Comparison of ENCODE assay signal across 13 mouse cellular contexts in the genomic region with DNA sequence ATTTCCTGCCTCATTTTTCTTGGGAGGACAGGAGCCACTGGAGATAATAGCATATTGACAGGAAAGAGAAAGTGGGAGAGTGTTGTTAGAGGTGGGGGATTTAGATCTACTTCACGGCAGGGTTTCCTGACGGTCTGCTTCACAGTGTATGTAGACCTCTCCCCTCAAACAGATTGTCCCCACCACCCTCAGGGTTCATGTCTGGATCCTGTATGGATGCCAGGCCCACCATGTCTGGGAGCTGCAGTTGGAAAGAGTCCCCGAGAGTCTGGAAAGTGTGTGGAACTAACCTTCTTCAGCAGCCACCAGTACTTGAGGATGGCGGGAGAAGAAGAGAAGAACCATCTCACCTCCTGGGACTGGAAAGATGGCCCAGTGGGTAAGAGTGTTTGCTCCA. TPM values are rescaled to one million over a fixed set of nuclear protein-coding genes. Genes with fewer than 3 reads are reported as not detected.
DNase-seq lines count a peak whose midpoint lies in the region; ATAC-seq and TF ChIP-seq lines count a peak whose summit lies in the region.
"Had no signal": no experiment of that assay in that cellular context is flagged by ENCODE, and none has a peak within 500 bp of the region (broad histone marks: within the 10 kb centered on the region; RNA-seq: fewer than 3 reads in every experiment).

No protein-coding gene starts in this region.

- 0 out of 2 replicates have a peak, but pooled peaks have one; percentile 19 for ATAC-seq in kidney, embryonic 16.5 days (ENCODE audit: low FRiP score, low TSS enrichment)
- 0 out of 2 replicates have a peak, but pooled peaks have one; percentile 14 for ATAC-seq in stomach, embryonic 15.5 days (ENCODE audit: insufficient read depth, low FRiP score, low read depth)
- no peak for ATAC-seq in stomach, postnatal 0 days (ENCODE audit: low FRiP score, low TSS enrichment)
- no peak for ATAC-seq in neural tube, embryonic 15.5 days (ENCODE audit: low FRiP score)

- H3K9ac ChIP-seq in kidney, embryonic 16.5 days (replicated peaks; ENCODE audit: low read length), result 0 out of 2 replicates have a peak overlapping the region, but pooled peaks have one; percentile 17
- H3K9ac ChIP-seq in stomach, embryonic 15.5 days, result no peak overlapping the region
- no peak overlapping the region for H3K9ac ChIP-seq in stomach, postnatal 0 days (ENCODE audit: low read length)
- no peak overlapping the region for H3K9ac ChIP-seq in neural tube, embryonic 15.5 days (replicated peaks)
- H3K9ac ChIP-seq: liver, embryonic 13.5 days had no signal

- TF ChIP-seq EP300 in stomach, postnatal 0 days (optimal IDR thresholded peaks at IDR 0.05), result no peak

- 72% methylated on average over 4 of the region's 4 CpGs for WGBS in kidney, embryonic 16.5 days
- WGBS in stomach, embryonic 15.5 days, result 52% methylated on average over 4 of the region's 4 CpGs
- 56% methylated on average over 4 of the region's 4 CpGs for WGBS in stomach, postnatal 0 days
- WGBS in neural tube, embryonic 15.5 days, result 79% methylated on average over 4 of the region's 4 CpGs

- no peaks in the 10 kb centered on the region for H3K36me3 ChIP-seq in kidney, embryonic 16.5 days (ENCODE audit: insufficient read depth, low read length)
- no peaks in the 10 kb centered on the region for H3K36me3 ChIP-seq in stomach, embryonic 15.5 days
- no peaks in the 10 kb centered on the region for H3K36me3 ChIP-seq in stomach, postnatal 0 days (ENCODE audit: control insufficient read depth, insufficient read depth, low read length)
- no peaks in the 10 kb centered on the region for H3K36me3 ChIP-seq in neural tube, embryonic 15.5 days
- H3K36me3 ChIP-seq: liver, embryonic 13.5 days had no signal

- H3K4me1 ChIP-seq in kidney, embryonic 16.5 days (ENCODE audit: insufficient read depth, low read length), result peaks cover 13% of the 10 kb centered on the region
- peaks cover 9% of the 10 kb centered on the region; the same call in 1 of the 2 replicates for H3K4me1 ChIP-seq in stomach, embryonic 15.5 days
- H3K4me1 ChIP-seq in stomach, postnatal 0 days (replicated peaks; ENCODE audit: control insufficient read depth, insufficient read depth), result 0 out of 2 replicates have a peak, but pooled peaks cover 3% of the 10 kb centered on the region
- H3K4me1 ChIP-seq in neural tube, embryonic 15.5 days, result no peaks in the 10 kb centered on the region

- H3K27me3 ChIP-seq in kidney, embryonic 16.5 days (ENCODE audit: insufficient read depth, low read length), result no peaks in the 10 kb centered on the region
- H3K27me3 ChIP-seq in stomach, embryonic 15.5 days (replicated peaks), result no peaks in the 10 kb centered on the region
- no peaks in the 10 kb centered on the region for H3K27me3 ChIP-seq in stomach, postnatal 0 days (ENCODE audit: control insufficient read depth, insufficient read depth, low read length)
- H3K27me3 ChIP-seq in neural tube, embryonic 15.5 days (replicated peaks), result no peaks in the 10 kb centered on the region
- H3K27me3 ChIP-seq: liver, embryonic 13.5 days had no signal

- peak overlapping the region; percentile 39 for H3K4me3 ChIP-seq in gastrocnemius, adult 2 months
- H3K4me3 ChIP-seq in kidney, embryonic 16.5 days (ENCODE audit: low read length), result no peak overlapping the region
- no peak overlapping the region for H3K4me3 ChIP-seq in stomach, embryonic 15.5 days (replicated peaks)
- H3K4me3 ChIP-seq in stomach, postnatal 0 days (ENCODE audit: low read depth, low read length), result no peak overlapping the region
- no peak overlapping the region for H3K4me3 ChIP-seq in neural tube, embryonic 15.5 days (replicated peaks)
- H3K4me3 ChIP-seq: left cerebral cortex, adult 2 months; liver, embryonic 13.5 days had no signal

- no peak for DNase-seq in gastrocnemius, adult 2 months
- DNase-seq in gastrocnemius, postnatal 10 days, result no peak
- no peak for DNase-seq in kidney, postnatal 4 days
- DNase-seq in stomach, postnatal 0 days (ENCODE audit: low spot score), result no peak
- DNase-seq in left cerebral cortex, adult 11 months (ENCODE audit: low spot score), result no peak
- DNase-seq: liver, embryonic 13.5 days; thymus, postnatal 36 days had no signal

- no peak overlapping the region for H3K4me2 ChIP-seq in kidney, embryonic 16.5 days (replicated peaks; ENCODE audit: low read depth, low read length)
- H3K4me2 ChIP-seq in stomach, embryonic 15.5 days, result no peak overlapping the region
- no peak overlapping the region for H3K4me2 ChIP-seq in stomach, postnatal 0 days (replicated peaks; ENCODE audit: low read depth)
- H3K4me2 ChIP-seq in neural tube, embryonic 15.5 days, result no peak overlapping the region
- H3K4me2 ChIP-seq: liver, embryonic 13.5 days; midbrain, embryonic 11.5 days had no signal

- no peak for TF ChIP-seq CTCF in gastrocnemius, adult 2 months (IDR thresholded peaks at IDR 0.05)
- TF ChIP-seq CTCF in stomach, postnatal 0 days (IDR thresholded peaks at IDR 0.05; ENCODE audit: low read depth), result no peak

- peak overlapping the region; percentile 38; the same call in 1 of the 2 replicates for H3K27ac ChIP-seq in gastrocnemius, adult 2 months
- H3K27ac ChIP-seq in kidney, embryonic 16.5 days (ENCODE audit: low read length), result 0 out of 2 replicates have a peak overlapping the region, but pooled peaks have one; percentile 6
- peak overlapping the region; percentile 65 for H3K27ac ChIP-seq in stomach, embryonic 15.5 days
- H3K27ac ChIP-seq in stomach, postnatal 0 days (replicated peaks), result no peak overlapping the region
- no peak overlapping the region for H3K27ac ChIP-seq in neural tube, embryonic 15.5 days (replicated peaks)
- H3K27ac ChIP-seq: left cerebral cortex, adult 2 months; liver, embryonic 13.5 days had no signal

- no peaks in the 10 kb centered on the region for H3K9me3 ChIP-seq in kidney, embryonic 16.5 days (ENCODE audit: low read length)
- H3K9me3 ChIP-seq in stomach, embryonic 15.5 days, result no peaks in the 10 kb centered on the region
- no peaks in the 10 kb centered on the region for H3K9me3 ChIP-seq in stomach, postnatal 0 days (ENCODE audit: control insufficient read depth, low read length)
- no peaks in the 10 kb centered on the region for H3K9me3 ChIP-seq in neural tube, embryonic 15.5 days (replicated peaks)
- H3K9me3 ChIP-seq: liver, embryonic 13.5 days had no signal

- intact Hi-C loops in gastrocnemius, adult 2 months (cut with DNase I), result no loop called here

RNA-seq across cellular contexts. Expression of a gene that starts 53.0 kb away (rescaled TPM):
- 10 to 100 TPM; 18.7 to 23.0 TPM for total RNA-seq in gastrocnemius, adult 2 months (2021)
- total RNA-seq in gastrocnemius, postnatal 10 days (2021), result 10 to 100 TPM; 33.8 to 40.9 TPM
- polyA plus RNA-seq in kidney, embryonic 16.5 days (2015; fragmentation: Nextera tagmentation; extraction: Ambion mirVana), result 121 and 123 TPM in 2 replicates
- polyA plus RNA-seq in stomach, embryonic 15.5 days (2015; fragmentation: Nextera tagmentation; extraction: Ambion mirVana), result 87.8 and 91.4 TPM in 2 replicates
- polyA plus RNA-seq in stomach, postnatal 0 days (2015; fragmentation: Nextera tagmentation; extraction: Ambion mirVana), result 48.6 and 55.6 TPM in 2 replicates
- 50.5 and 52.0 TPM in 2 replicates for polyA plus RNA-seq in neural tube, embryonic 15.5 days (2015; fragmentation: Nextera tagmentation; extraction: Ambion mirVana)

RNA-seq across cellular contexts. Expression of a gene that starts 54.0 kb away (rescaled TPM):
- total RNA-seq in gastrocnemius, adult 2 months (2021), result under 1 TPM; 0.15 to 0.33 TPM
- total RNA-seq in gastrocnemius, postnatal 10 days (2021), result 1 to 10 TPM; 3.0 to 6.1 TPM
- polyA plus RNA-seq in kidney, embryonic 16.5 days (2015; fragmentation: Nextera tagmentation; extraction: Ambion mirVana), result 115 and 118 TPM in 2 replicates
- 96.7 and 104 TPM in 2 replicates for polyA plus RNA-seq in stomach, embryonic 15.5 days (2015; fragmentation: Nextera tagmentation; extraction: Ambion mirVana)
- 60.8 and 67.1 TPM in 2 replicates for polyA plus RNA-seq in stomach, postnatal 0 days (2015; fragmentation: Nextera tagmentation; extraction: Ambion mirVana)
- 21.2 and 30.5 TPM in 2 replicates for polyA plus RNA-seq in neural tube, embryonic 15.5 days (2015; fragmentation: Nextera tagmentation; extraction: Ambion mirVana)
- total RNA-seq: MEL had no signal

Comparison
In these comparisons a context has a peak if more than half of its experiments do, and no peak if none do; other contexts are left out.
1. H3K27ac ChIP-seq: peak in gastrocnemius, adult 2 months (single experiment), kidney, embryonic 16.5 days (single experiment) and stomach, embryonic 15.5 days (single experiment); none in stomach, postnatal 0 days (single experiment) and neural tube, embryonic 15.5 days (single experiment).
2. ATAC-seq: peak in kidney, embryonic 16.5 days (single experiment) and stomach, embryonic 15.5 days (single experiment); none in stomach, postnatal 0 days (single experiment) and neural tube, embryonic 15.5 days (single experiment).